Mouse (Mus musculus) lung, embryonic 16.5 days (tissue): ENCODE results near the gene Exoc3l4. TPM values are rescaled to one million over a fixed set of nuclear protein-coding genes. Genes with fewer than 3 reads are reported as not detected.

Experiments
- ATAC-seq: fragments of 200-750 bp; cut with Nextera tagmentation; 2 replicates; pipeline ENCODE4 v1.8.0; 2017; ENCODE audit warnings: low read depth, mild to moderate bottlenecking, moderate library complexity
- H3K27ac ChIP-seq: fragments of 300-500 bp; sonication (generic); 2 replicates; pipeline ENCODE4 v1.5.1; 2014; ENCODE audit warnings: mild to moderate bottlenecking, control low read depth, low read length
- H3K27me3 ChIP-seq: fragments of 300-500 bp; sonication (generic); 2 replicates; pipeline ENCODE4 v1.6.1; 2014; ENCODE audit warnings: low read depth, low read length, mixed read lengths; ENCODE audit not compliant: control insufficient read depth, insufficient read depth
- H3K36me3 ChIP-seq: fragments of 300-500 bp; sonication (generic); 2 replicates; pipeline ENCODE4 v1.6.1; 2014; ENCODE audit warnings: low read length; ENCODE audit not compliant: control insufficient read depth, insufficient read depth
- H3K4me1 ChIP-seq: fragments of 300-500 bp; sonication (generic); replicated peaks from 2 replicates; pipeline ENCODE4 v1.6.1; 2014; ENCODE audit warnings: low read length, mixed read lengths; ENCODE audit not compliant: control insufficient read depth, insufficient read depth
- H3K4me2 ChIP-seq: fragments of 300-500 bp; sonication (generic); 2 replicates; pipeline ENCODE4 v1.6.1; 2014; ENCODE audit warnings: low read depth, low read length, control low read depth
- H3K4me3 ChIP-seq: fragments of 300-500 bp; sonication (generic); 2 replicates; pipeline ENCODE4 v1.5.1; 2014; ENCODE audit warnings: mild to moderate bottlenecking, low read length, control low read depth
- H3K9ac ChIP-seq: fragments of 300-500 bp; sonication (generic); 2 replicates; pipeline ENCODE4 v1.6.1; 2014; ENCODE audit warnings: low read length, control low read depth
- H3K9me3 ChIP-seq: fragments of 300-500 bp; sonication (generic); 2 replicates; pipeline ENCODE4 v1.6.1; 2016; ENCODE audit warnings: low read length; ENCODE audit not compliant: control insufficient read depth
- WGBS: fragments of 180-500 bp; shearing (Covaris S2); extraction: QIAGEN DNeasy Blood & Tissue Kit; methylation state at CpG from one replicate; pipeline ENCODE4 v1.1.7; 2014; 5-methylcytosine and 5-hydroxymethylcytosine counted together
- polyA plus RNA-seq: library from polyadenylated mRNA; unstranded; fragments of >200 nt; fragmentation: Nextera tagmentation; extraction: Ambion mirVana; gene quantifications from 2 replicates; pipeline ENCODE4 v1.2.1, GENCODE M21; 2015

Gene Exoc3l4
- polyA plus RNA-seq, 1 experiment from 2014 or later, result 13.0 TPM

- Histone ChIP-seq H3K4me1 (peaks cover 6% of the 10 kb centered on the region; the same call in 1 of the 2 replicates), H3K9me3 (no peaks in the 10 kb centered on the region), H3K9ac (no peak overlapping the region), H3K27me3 (peaks cover 14% of the 10 kb centered on the region), H3K4me3 (no peak overlapping the region), H3K4me2 (no peak overlapping the region), H3K36me3 (no peaks in the 10 kb centered on the region), H3K27ac (no peak overlapping the region)
- 48% methylated on average over 10 of the region's 10 CpGs for WGBS
- no peak for ATAC-seq
Measured at GRCm38 (mm10) chr12:111404880-111405279, 11.9 kb upstream of the Exoc3l4 start.

- Histone ChIP-seq H3K4me3 (peak within 1 kb of the TSS; percentile 20), H3K9ac (0 out of 2 replicates have a peak within 1 kb of the TSS, but pooled peaks have one; percentile 14), H3K9me3 (no peaks in the 10 kb centered on the region), H3K27me3 (peaks cover 14% of the 10 kb centered on the region), H3K4me1 (peaks cover 5% of the 10 kb centered on the region; the same call in 1 of the 2 replicates), H3K27ac (no peak within 1 kb of the TSS), H3K4me2 (peak within 1 kb of the TSS; percentile 41), H3K36me3 (no peaks in the 10 kb centered on the region)
- WGBS, result 3% methylated on average over 24 of the region's 24 CpGs
- ATAC-seq, result peak; percentile 36; the same call in 1 of the 2 replicates
Measured at GRCm38 (mm10) chr12:111406622-111407021, 10.2 kb upstream of the Exoc3l4 start, which contains the start of gene Lbhd2. Gene Lbhd2 (plus strand): TSS chr12:111406809.

GRCm38 (mm10) chr12:111409583-111409982 lies 7.2 kb upstream of the Exoc3l4 start:
- Histone ChIP-seq H3K4me2 (no peak overlapping the region), H3K4me1 (peaks cover 21% of the 10 kb centered on the region; the same call in 1 of the 2 replicates), H3K4me3 (no peak overlapping the region), H3K36me3 (no peaks in the 10 kb centered on the region), H3K27me3 (peaks cover 12% of the 10 kb centered on the region), H3K27ac (no peak overlapping the region), H3K9me3 (no peaks in the 10 kb centered on the region), H3K9ac (no peak overlapping the region)
- 34% methylated on average over 5 of the region's 5 CpGs for WGBS
- no peak for ATAC-seq

- Histone ChIP-seq H3K27ac (no peak overlapping the region), H3K9me3 (no peaks in the 10 kb centered on the region), H3K9ac (no peak overlapping the region), H3K4me1 (peaks cover 21% of the 10 kb centered on the region), H3K27me3 (peaks cover 6% of the 10 kb centered on the region), H3K4me2 (no peak overlapping the region), H3K4me3 (no peak overlapping the region), H3K36me3 (no peaks in the 10 kb centered on the region)
- 64% methylated on average over 8 of the region's 8 CpGs for WGBS
- ATAC-seq, result no peak
Measured at GRCm38 (mm10) chr12:111411631-111412355, 5.0 kb upstream of the Exoc3l4 start.

GRCm38 (mm10) chr12:111412581-111413284 lies 4.1 kb upstream of the Exoc3l4 start:
- Histone ChIP-seq H3K27ac (peak overlapping the region; percentile 70), H3K27me3 (no peaks in the 10 kb centered on the region), H3K4me1 (peaks cover 30% of the 10 kb centered on the region), H3K9ac (peak overlapping the region; percentile 57), H3K9me3 (no peaks in the 10 kb centered on the region), H3K4me3 (peak overlapping the region; percentile 34), H3K36me3 (no peaks in the 10 kb centered on the region), H3K4me2 (peak overlapping the region; percentile 57)
- 20% methylated on average over 12 of the region's 12 CpGs for WGBS
- ATAC-seq, result peak; percentile 41; the same call in 1 of the 2 replicates

- Histone ChIP-seq H3K36me3 (no peaks in the 10 kb centered on the region), H3K4me3 (peak overlapping the region; percentile 34), H3K27ac (peak overlapping the region; percentile 70), H3K9me3 (no peaks in the 10 kb centered on the region), H3K27me3 (no peaks in the 10 kb centered on the region), H3K4me2 (peak overlapping the region; percentile 57), H3K9ac (peak overlapping the region; percentile 57), H3K4me1 (peaks cover 35% of the 10 kb centered on the region)
- WGBS, result under 1% methylated on average over 21 of the region's 21 CpGs
- peak; percentile 85 for ATAC-seq
Measured at GRCm38 (mm10) chr12:111413300-111413699, 3.5 kb upstream of the Exoc3l4 start.

GRCm38 (mm10) chr12:111419918-111420317 lies 3.1 kb downstream of the Exoc3l4 start:
- Histone ChIP-seq H3K4me3 (no peak overlapping the region), H3K36me3 (0 out of 2 replicates have a peak, but pooled peaks cover 2% of the 10 kb centered on the region), H3K4me1 (peaks cover 38% of the 10 kb centered on the region), H3K9me3 (no peaks in the 10 kb centered on the region), H3K9ac (no peak overlapping the region), H3K27me3 (peaks cover 31% of the 10 kb centered on the region), H3K4me2 (no peak overlapping the region), H3K27ac (no peak overlapping the region)
- WGBS, result 80% methylated on average over 5 of the region's 5 CpGs
- no peak for ATAC-seq

GRCm38 (mm10) chr12:111420946-111421709 lies 4.3 kb downstream of the Exoc3l4 start:
- 0 out of 2 replicates have a peak, but pooled peaks cover 2% of the 10 kb centered on the region for H3K36me3 ChIP-seq
- peak overlapping the region; percentile 32 for H3K4me2 ChIP-seq
- peak overlapping the region; percentile 68 for H3K27ac ChIP-seq
- peak; percentile 45 for ATAC-seq
- 20% methylated on average over 7 of the region's 7 CpGs for WGBS
- no peak overlapping the region for H3K4me3 ChIP-seq
- peaks cover 40% of the 10 kb centered on the region for H3K4me1 ChIP-seq
- peak overlapping the region; percentile 21; the same call in 1 of the 2 replicates for H3K9ac ChIP-seq
- H3K27me3 ChIP-seq, result peaks cover 42% of the 10 kb centered on the region
- no peaks in the 10 kb centered on the region for H3K9me3 ChIP-seq
